Mouse (Mus musculus) thymus, postnatal 10 days (tissue): ENCODE results near the gene Pak1.

Source experiments
- DNase-seq, 2 experiments: peaks; one replicate each; pipeline ENCODE4 v3.0.0; 2021; ENCODE audit warnings: low spot score in 2 of 2

Gene Pak1

DNA sequence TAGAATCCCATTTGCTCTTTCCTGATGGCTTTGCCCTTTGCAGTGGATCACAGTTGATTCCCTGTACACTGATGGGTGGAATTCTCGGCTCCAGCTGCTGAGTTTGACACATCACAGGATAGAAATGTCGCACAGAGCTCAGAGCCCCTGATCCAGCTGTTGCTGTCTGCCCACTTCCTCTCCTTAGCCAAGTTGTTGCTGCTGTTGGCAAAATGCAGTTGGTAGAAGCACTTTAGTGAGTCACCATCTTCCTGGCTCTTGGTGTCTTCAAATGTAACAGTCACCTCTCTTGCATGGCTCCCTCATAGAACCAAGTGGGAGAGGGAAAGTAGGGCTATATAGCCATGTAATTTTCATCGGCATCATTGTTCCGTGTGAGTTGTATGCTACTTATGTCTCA lies 11.2 kb upstream of the Pak1 start:
- peak in 1 of 2 experiments; percentile 25 for DNase-seq

DNA sequence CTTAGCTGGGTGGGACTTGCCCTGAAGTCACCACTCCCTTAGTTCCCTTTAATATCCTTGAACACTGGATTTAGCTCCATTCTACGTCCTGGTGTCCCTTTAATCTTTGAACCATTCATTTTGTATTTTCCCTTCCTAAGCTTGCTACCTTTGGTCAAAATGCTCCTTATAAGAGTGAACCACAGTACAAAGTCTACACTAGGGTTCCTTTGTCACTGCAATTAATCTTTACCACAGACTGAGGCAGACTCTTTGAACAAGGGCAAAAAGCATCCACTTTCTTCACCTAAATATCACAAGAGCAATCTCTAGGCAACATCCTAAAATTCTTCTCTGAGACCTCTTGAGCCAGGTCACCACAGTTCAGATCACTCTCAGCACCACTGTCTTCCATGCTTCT lies 8.1 kb upstream of the Pak1 start:
- no peak for DNase-seq

GRCm38 (mm10) chr7:97780815-97781214 lies 7.5 kb upstream of the Pak1 start:
- DNase-seq: no peak

- DNase-seq: no peak
These were observed 6.8 kb upstream of the Pak1 start for GRCm38 (mm10) chr7:97781496-97781895.

GRCm38 (mm10) chr7:97783523-97783922 lies 4.8 kb upstream of the Pak1 start:
- DNase-seq: no peak

DNA sequence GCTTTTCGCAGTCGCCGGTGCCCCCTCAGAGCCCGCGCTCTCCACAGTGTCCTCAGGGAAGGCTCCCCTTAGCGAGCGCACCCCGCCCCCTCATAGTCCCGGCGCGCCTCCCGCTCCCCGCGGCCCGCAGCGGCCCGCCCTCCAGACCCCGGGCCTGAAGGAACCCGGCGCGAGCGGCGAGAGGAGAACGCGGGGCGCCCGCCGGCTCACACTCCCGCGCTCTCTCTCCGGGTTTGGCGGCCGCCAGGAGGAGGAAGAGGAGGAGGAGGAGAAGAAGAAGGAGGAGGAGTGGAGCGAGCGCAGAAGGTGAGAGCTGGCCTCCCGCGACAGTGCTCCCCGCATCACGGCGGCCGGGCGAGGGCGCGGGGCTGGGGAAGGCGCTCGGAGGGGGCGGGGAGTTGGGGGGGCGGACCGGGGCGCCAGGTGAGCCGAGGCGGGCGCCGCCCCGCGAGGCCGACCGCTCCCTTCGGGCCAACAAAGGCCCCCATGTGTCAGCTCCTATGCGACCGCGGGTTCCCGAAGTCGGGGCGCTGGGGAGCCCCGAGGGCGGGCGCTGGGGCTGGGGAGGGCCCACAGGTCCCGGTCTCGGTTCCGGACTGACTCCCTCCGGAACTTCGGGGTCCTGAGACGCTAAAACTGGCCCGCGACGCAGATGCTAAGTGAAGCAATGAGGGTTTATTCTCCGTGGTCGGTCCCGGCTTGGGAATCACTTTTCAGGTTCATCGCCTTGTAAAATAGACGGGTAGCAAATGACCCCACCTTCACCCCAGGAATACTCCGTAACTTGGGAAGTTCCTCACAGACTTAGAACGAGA lies 535 bp downstream of the Pak1 start:
- DNase-seq: peak; percentile 14 to 28

- DNase-seq: no peak
These were observed 1.9 kb downstream of the Pak1 start for GRCm38 (mm10) chr7:97790272-97790671.

DNA sequence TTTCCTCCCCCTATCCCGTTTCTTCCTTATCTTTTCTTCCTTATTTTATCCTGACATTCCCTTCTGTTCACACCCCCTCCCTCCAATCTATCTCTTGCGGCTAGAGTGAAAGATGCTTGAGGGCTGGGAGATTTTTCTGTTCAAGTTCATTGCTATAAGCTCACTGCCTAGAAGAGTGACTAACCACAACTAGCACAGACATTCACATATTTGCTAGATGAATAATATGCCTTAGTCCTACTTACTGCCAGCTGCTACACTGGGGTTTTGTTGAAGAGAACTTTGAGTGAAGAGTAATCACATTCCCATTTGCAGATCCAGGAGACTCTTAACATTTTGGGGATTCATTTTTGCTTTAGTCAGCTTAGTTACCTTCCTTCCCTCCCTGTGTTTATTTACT lies 4.0 kb downstream of the Pak1 start:
- no peak for DNase-seq

DNA sequence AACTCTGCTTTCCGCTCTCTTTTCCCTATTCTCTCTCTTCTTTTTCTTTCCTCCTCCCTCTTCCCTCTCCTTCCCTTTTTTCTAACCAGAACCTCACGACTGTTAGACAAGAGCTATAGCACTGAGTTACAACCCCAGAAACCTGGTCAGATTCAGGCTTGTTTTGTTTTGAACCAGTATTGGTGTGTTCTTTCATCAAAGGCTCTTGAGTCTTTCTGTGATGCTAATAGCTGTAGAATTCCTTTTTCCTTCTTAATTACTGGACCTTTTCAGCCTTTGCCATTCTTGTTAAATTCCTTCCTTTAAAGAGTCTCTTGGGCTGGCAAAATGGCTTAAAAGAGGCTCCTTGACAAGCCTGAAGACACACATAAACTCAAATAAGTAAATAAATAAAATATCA lies 14.8 kb downstream of the Pak1 start:
- DNase-seq: no peak

DNA sequence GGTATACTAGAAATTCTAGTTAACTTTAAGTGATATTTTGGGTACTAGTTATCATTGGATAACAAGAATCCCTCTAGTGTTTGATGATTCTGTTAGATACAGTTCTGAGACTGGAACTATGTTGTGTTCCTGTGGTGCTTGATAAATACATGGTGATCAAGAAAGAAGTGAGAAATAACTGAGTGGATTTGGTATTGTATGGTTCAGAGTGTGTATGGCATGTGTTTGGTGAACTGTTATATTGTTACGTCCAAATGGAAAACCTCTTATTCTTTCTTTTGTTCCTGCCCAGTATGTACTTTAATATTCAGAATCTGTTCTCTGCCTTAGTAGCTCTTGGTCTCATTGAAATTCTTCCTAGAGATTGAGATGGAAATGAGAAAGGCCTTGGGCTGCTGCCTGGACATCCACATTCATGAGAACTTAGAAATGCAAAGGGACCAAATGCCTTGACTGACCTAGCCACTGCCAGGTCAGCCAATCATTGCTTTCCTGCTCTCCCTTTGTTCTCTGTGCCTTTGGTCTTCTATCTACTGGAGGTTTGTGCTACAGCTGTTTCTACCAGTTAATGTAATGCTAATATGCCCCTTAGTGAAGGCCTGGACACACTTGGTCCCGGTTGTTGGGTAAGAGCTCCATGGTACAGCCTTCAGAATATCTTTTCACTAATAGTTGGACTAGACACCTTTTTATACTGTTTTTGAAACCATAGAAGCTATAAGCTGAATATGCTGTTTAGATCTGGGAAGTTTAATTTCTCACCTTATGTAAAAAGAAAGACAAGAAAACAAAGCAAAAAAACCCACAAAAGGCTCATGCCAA lies 16.1 kb downstream of the Pak1 start:
- no peak for DNase-seq

- no peak for DNase-seq
These were observed 16.7 kb downstream of the Pak1 start for GRCm38 (mm10) chr7:97805067-97805365.

GRCm38 (mm10) chr7:97809307-97809706 lies 21.0 kb downstream of the Pak1 start:
- no peak for DNase-seq

DNA sequence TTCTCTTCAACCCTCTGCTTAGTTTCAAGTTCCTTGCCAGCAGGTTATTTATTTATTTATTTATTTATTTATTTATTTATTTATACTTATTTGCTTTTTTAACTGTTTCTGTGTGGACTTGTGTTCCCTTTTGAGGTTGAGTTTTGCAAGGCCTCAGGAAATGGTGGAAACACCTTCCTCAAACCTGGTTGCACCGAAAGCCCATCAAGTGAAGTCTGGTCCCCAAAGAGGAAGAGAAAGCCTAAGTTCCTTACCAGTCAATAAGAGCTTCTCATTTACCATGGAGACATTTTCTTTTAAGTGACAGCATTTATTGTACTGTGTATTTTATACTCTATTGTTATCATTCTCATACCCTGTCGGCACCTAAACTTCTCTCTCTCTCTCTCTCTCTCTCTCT lies 33.5 kb downstream of the Pak1 start:
- no peak for DNase-seq

DNA sequence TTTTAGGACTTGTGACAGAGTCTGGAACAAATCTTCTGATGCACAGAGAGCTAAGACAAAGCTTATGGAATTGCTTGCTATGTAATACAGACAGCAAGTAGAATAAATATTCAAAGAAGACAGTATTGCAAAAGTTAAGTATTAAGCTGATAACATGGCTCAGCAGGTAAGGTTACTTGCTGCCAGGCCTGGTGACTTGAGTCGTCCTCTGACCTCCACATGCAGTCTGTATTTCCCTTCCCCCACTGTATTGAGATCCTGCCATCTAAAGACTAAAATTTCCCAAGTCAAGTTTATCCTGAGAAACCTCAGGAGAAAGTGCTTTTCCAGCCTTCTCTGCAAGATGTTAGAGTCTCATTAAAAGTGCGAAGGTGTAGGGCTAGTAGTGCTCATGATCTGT lies 40.8 kb downstream of the Pak1 start:
- no peak for DNase-seq

- no peak for DNase-seq
These were observed 42.4 kb downstream of the Pak1 start for GRCm38 (mm10) chr7:97830739-97831138.

DNA sequence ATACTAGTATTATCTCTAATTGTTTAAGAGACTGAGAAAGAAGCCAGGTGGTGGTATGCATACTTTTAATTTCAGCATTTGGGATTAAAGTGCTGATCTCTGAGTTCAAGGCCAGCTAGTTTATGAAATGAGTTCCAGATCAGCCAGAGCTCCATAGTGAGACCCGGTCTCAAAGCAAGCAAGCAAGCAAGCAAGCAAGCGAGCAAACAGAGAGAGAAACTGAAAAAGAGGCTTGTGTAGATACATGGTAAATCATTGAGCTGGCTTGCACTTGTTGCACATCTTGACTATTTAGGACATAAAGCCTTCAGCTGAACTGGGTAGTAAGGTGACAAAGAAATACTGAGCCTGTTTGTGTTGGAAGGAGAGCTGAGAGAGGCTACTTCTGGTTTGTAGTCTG lies 44.6 kb downstream of the Pak1 start:
- DNase-seq: no peak

GRCm38 (mm10) chr7:97838574-97838973 lies 50.2 kb downstream of the Pak1 start:
- DNase-seq: no peak

DNA sequence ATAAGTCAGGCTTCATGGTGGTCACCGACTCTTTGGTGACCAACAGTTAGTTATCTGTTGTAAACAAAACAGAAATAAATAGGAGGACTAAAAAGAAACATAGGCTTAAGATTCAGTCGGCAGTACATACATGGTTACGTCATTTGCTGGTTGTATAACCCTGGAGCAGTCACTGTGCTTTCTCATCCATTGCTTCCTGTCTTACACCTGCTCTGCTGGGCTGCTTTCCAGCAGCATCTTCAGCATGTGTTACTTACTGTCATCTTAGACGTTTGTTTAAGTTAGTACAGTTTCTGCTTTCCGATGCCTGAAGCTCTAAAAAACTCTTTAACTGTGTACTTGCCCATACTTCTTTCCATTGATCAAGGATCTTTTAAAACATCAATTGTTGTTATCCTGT lies 53.0 kb downstream of the Pak1 start:
- no peak for DNase-seq

GRCm38 (mm10) chr7:97842332-97842731 lies 54.0 kb downstream of the Pak1 start:
- DNase-seq: no peak

DNA sequence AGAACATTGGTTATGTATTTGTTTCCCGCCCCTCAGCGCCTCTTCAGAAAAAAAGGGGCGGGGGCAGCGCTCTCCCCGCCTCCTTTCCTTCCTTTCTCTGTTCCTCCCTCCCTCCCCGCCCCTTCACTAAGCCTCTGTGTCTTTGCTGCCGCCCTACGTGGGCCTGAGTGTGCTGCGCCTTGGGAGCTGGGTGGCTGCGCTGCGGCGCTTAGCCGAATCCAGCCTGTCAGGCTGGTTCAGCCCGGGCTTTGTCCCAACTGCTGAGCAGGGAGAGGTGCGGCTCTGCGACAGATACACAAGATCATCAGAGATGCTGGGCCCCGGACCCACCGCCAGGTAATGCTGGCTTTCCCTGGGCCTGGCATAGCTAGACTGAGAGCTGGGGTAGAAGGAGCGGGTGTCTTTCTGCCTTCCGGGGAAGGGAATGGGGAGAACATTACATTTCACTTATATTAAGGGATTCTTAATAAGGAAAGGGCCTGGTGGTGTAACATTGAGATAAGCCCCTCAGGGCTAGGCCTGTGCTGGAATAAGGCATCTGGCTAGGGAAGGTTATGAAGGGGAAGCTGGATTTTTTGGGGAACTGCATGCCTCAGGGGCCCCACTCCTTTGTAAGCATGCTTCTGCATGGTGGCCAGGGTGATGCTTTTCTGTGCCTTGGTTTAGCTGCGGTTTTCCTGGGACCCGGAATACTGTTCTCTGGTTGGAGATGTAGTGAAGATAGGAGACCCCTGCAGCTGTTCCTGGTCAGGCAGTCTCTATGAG lies 54.6 kb downstream of the Pak1 start:
- DNase-seq: peak; percentile 70 to 76

DNA sequence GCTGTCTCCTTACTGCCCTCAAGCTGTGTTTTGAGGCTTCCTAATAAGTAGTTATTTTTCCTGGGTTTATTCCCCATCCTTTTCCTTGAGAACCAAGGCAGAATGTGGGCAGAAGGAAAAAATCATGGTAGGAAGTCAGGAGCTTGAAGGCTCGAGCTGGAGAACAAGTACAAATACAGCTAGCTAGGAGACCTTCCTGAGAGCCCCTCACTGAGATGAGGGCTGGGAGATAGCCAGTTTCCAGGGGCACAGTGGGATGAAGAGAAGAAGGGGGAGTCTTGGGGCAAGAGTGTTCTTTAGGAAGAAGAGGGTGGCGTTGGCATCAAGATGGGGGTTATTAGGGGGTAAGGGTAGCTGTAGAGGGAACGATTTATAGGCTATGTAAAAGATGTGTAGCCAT lies 56.1 kb downstream of the Pak1 start:
- DNase-seq: no peak

DNA sequence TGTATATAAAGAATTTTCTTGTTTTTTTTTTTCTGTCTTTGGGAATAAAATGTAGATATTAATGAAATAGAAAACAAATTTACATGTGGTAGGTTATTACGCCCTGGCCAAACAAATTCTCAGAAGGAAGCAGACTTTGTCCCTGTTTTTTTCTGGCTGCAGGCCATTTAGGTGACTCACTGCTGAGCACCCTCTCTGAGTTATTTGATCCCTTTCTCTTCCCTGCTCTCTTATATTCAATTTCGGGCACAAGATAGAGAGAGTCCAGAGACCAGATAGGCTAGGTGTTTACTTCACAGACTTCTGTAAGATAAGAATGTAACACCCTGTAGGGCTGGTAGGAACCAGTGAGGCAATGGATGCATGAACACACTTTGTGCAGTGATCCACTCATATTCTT lies 57.2 kb downstream of the Pak1 start:
- DNase-seq: no peak

GRCm38 (mm10) chr7:97846539-97846938 lies 58.2 kb downstream of the Pak1 start:
- no peak for DNase-seq
